Mouse (Mus musculus) limb, embryonic 11.5 days (tissue): ENCODE data around the gene D430042O09Rik. TPM values are rescaled to one million over a fixed set of nuclear protein-coding genes. Genes with fewer than 3 reads are reported as not detected.
A peak's percentile ranks its signal among the peaks of the same experiment; 100 is the strongest.

Experiments
- ATAC-seq: fragments of 200-750 bp; cut with Nextera tagmentation; 2 replicates; pipeline ENCODE4 v1.8.0; 2017; ENCODE audit warnings: low read depth; ENCODE audit not compliant: insufficient number of reproducible peaks, low FRiP score, low TSS enrichment
- DNase-seq: peaks from one replicate; pipeline ENCODE4 v3.0.0-alpha.2; 2015; ENCODE audit warnings: low spot score
- H3K27ac ChIP-seq: fragments of 300-500 bp; sonication (generic); replicated peaks from 2 replicates; pipeline ENCODE4 v1.5.1; 2014; ENCODE audit warnings: low read depth, mild to moderate bottlenecking, low read length
- H3K27me3 ChIP-seq: fragments of 300-500 bp; sonication (generic); 2 replicates; pipeline ENCODE4 v1.6.1; 2014; ENCODE audit warnings: mild to moderate bottlenecking, low read length, mixed read lengths; ENCODE audit not compliant: control insufficient read depth, insufficient read depth
- H3K36me3 ChIP-seq: fragments of 300-500 bp; sonication (generic); 2 replicates; pipeline ENCODE4 v1.6.1; 2014; ENCODE audit warnings: mild to moderate bottlenecking, low read length, moderate library complexity, mixed read lengths; ENCODE audit not compliant: control insufficient read depth, insufficient read depth
- H3K4me1 ChIP-seq: fragments of 300-500 bp; sonication (generic); 2 replicates; pipeline ENCODE4 v1.6.1; 2014; ENCODE audit warnings: low read length, mixed read lengths; ENCODE audit not compliant: control insufficient read depth, insufficient read depth
- H3K4me2 ChIP-seq: fragments of 300-500 bp; sonication (generic); 2 replicates; pipeline ENCODE4 v1.6.1; 2014; ENCODE audit warnings: low read depth, mild to moderate bottlenecking, moderate library complexity; ENCODE audit not compliant: severe bottlenecking
- H3K4me3 ChIP-seq: fragments of 300-500 bp; sonication (generic); 2 replicates; pipeline ENCODE4 v1.5.1; 2014; ENCODE audit warnings: low read depth, low read length
- H3K9ac ChIP-seq: fragments of 300-500 bp; sonication (generic); 2 replicates; pipeline ENCODE4 v1.6.1; 2014; ENCODE audit warnings: mild to moderate bottlenecking, low read length
- H3K9me3 ChIP-seq: fragments of 300-500 bp; sonication (generic); 2 replicates; pipeline ENCODE4 v1.6.1; 2016; ENCODE audit warnings: low read length; ENCODE audit not compliant: control insufficient read depth
- WGBS: fragments of 180-500 bp; shearing (Covaris S2); extraction: QIAGEN DNeasy Blood & Tissue Kit; methylation state at CpG from one replicate; pipeline ENCODE4 v1.1.7; 2014; 5-methylcytosine and 5-hydroxymethylcytosine counted together
- polyA plus RNA-seq: library from polyadenylated mRNA; unstranded; fragments of >200 nt; fragmentation: Nextera tagmentation; extraction: Ambion mirVana; gene quantifications from 2 replicates; pipeline ENCODE4 v1.2.1, GENCODE M21; 2014

The D430042O09Rik gene
- 11.3 and 11.5 TPM in 2 replicates for polyA plus RNA-seq

GRCm38 (mm10) chr7:125707593-125708022 lies at the start of gene D430042O09Rik, which contains the start of gene Gtf3c1:
D430042O09Rik (plus strand) TSS chr7:125707888.
Gtf3c1 (minus strand) TSS chr7:125707780.
- H3K9me3 ChIP-seq, result no peaks in the 10 kb centered on the region
- H3K36me3 ChIP-seq, result peaks cover 11% of the 10 kb centered on the region
- no peaks in the 10 kb centered on the region for H3K27me3 ChIP-seq
- WGBS, result under 1% methylated on average over 45 of the region's 45 CpGs
- peaks cover 17% of the 10 kb centered on the region for H3K4me1 ChIP-seq
- ATAC-seq (peak; percentile 98), DNase-seq (peak; percentile 100)
- peak within 1 kb of the TSS; percentile 93 for H3K4me3 ChIP-seq
- peak within 1 kb of the TSS; percentile 92 for H3K9ac ChIP-seq
- H3K27ac ChIP-seq, result peak within 1 kb of the TSS; percentile 91
- H3K4me2 ChIP-seq, result peak within 1 kb of the TSS; percentile 76

DNA sequence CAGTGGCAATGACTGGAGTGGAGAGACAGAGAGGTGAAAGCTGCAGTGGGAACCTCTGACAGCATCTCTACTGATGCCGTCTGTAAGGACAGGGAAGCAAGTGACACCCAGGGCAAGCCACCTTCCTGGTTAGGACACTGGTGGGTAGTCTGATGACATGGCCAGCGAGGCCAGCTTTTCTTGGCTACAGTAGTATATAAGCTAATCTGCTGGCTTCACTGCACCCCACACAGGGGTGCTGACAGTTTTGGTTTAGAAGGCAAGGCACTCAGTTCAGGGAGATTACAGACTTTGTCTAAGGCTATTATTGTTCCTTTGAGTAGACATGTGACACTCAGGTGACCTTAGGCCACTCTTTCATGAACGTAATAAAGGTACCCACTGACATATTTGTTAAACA lies 44.0 kb upstream of the D430042O09Rik start:
- H3K4me1 ChIP-seq, result no peaks in the 10 kb centered on the region
- H3K27me3 ChIP-seq, result no peaks in the 10 kb centered on the region
- WGBS, result 91% methylated on average over 3 of the region's 3 CpGs
- H3K9ac ChIP-seq, result no peak overlapping the region
- no peak overlapping the region for H3K4me2 ChIP-seq
- H3K36me3 ChIP-seq, result peaks cover 37% of the 10 kb centered on the region
- ATAC-seq (no peak), DNase-seq (no peak)
- H3K9me3 ChIP-seq, result no peaks in the 10 kb centered on the region
- H3K27ac ChIP-seq, result no peak overlapping the region
- H3K4me3 ChIP-seq, result no peak overlapping the region

- WGBS, result 92% methylated on average over 6 of the region's 6 CpGs
- Histone ChIP-seq H3K36me3 (peaks cover 52% of the 10 kb centered on the region), H3K27ac (no peak overlapping the region), H3K27me3 (no peaks in the 10 kb centered on the region), H3K4me2 (no peak overlapping the region), H3K9ac (no peak overlapping the region), H3K9me3 (no peaks in the 10 kb centered on the region), H3K4me3 (no peak overlapping the region), H3K4me1 (no peaks in the 10 kb centered on the region)
- DNase-seq, result no peak
- ATAC-seq, result no peak
These were observed 36.8 kb upstream of the D430042O09Rik start for GRCm38 (mm10) chr7:125670865-125671264.

GRCm38 (mm10) chr7:125671396-125671795 lies 36.3 kb upstream of the D430042O09Rik start:
- no peak overlapping the region for H3K9ac ChIP-seq
- H3K27me3 ChIP-seq, result no peaks in the 10 kb centered on the region
- H3K9me3 ChIP-seq, result no peaks in the 10 kb centered on the region
- DNase-seq (no peak), ATAC-seq (no peak)
- WGBS, result 89% methylated on average over 8 of the region's 8 CpGs
- peaks cover 52% of the 10 kb centered on the region for H3K36me3 ChIP-seq
- H3K4me1 ChIP-seq, result no peaks in the 10 kb centered on the region
- no peak overlapping the region for H3K4me2 ChIP-seq
- no peak overlapping the region for H3K4me3 ChIP-seq
- H3K27ac ChIP-seq, result no peak overlapping the region

DNA sequence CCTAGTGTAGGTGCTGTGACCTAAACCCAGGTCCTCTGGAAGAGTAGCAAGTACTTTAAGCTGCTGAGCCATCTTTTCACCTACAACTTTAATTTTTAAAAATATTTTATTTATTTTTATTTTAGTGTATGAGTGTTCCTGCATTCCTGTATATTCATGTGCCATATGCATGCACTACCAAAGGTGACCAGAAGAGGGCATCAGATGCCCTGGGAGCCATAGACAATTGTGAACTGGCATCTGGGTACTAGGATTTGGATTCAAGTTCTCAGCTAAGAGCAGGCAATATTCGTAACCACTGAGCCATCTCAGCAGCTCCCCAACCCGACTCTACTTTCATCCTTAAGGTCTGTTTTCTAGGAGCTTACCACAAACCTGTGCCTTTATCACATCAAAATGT lies 32.8 kb upstream of the D430042O09Rik start:
- DNase-seq (peak; percentile 76), ATAC-seq (no peak)
- Histone ChIP-seq H3K4me2 (no peak overlapping the region), H3K9ac (no peak overlapping the region), H3K36me3 (peaks cover 46% of the 10 kb centered on the region), H3K4me3 (no peak overlapping the region), H3K9me3 (no peaks in the 10 kb centered on the region), H3K27me3 (no peaks in the 10 kb centered on the region), H3K4me1 (no peaks in the 10 kb centered on the region), H3K27ac (no peak overlapping the region)
- WGBS, result 84% methylated on average over 2 of the region's 2 CpGs

DNA sequence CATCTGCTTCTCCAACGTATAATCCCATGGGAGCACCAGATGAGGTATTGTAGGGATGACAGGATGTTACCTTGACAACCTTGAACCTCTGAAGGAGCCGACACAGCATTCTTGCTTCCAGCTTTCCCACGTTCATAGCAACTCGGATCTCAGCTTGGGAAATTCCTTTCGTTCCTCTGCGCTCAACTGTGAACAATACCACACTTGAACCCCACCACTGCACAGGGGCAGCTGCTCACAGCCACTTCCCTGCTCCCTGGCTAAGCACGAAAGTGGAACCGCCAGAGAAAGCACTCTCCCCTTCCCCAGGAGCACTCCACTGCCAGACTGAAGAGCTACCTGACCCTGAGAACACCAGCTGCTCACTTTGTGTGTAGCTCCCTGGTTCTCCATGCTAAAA lies 28.9 kb upstream of the D430042O09Rik start:
- H3K4me2 ChIP-seq, result no peak overlapping the region

GRCm38 (mm10) chr7:125679936-125680335 lies 27.8 kb upstream of the D430042O09Rik start:
- peaks cover 40% of the 10 kb centered on the region for H3K36me3 ChIP-seq
- no peaks in the 10 kb centered on the region for H3K9me3 ChIP-seq
- no peak overlapping the region for H3K4me3 ChIP-seq
- no peaks in the 10 kb centered on the region for H3K4me1 ChIP-seq
- H3K4me2 ChIP-seq, result no peak overlapping the region
- WGBS, result 91% methylated on average over 9 of the region's 9 CpGs
- no peak overlapping the region for H3K9ac ChIP-seq
- ATAC-seq, result no peak
- no peak overlapping the region for H3K27ac ChIP-seq
- no peak for DNase-seq
- H3K27me3 ChIP-seq, result no peaks in the 10 kb centered on the region

More for the DNA sequence above, 28.9 kb upstream of the D430042O09Rik start:
- Histone ChIP-seq H3K4me3 (no peak overlapping the region), H3K27ac (no peak overlapping the region), H3K9me3 (no peaks in the 10 kb centered on the region), H3K36me3 (peaks cover 45% of the 10 kb centered on the region), H3K27me3 (no peaks in the 10 kb centered on the region), H3K9ac (no peak overlapping the region), H3K4me1 (no peaks in the 10 kb centered on the region)
- ATAC-seq (no peak), DNase-seq (no peak)
- 90% methylated on average over 8 of the region's 8 CpGs for WGBS

- 82% methylated on average over 4 of the region's 4 CpGs for WGBS
- no peak overlapping the region for H3K27ac ChIP-seq
- H3K9ac ChIP-seq, result no peak overlapping the region
- DNase-seq, result no peak
- H3K27me3 ChIP-seq, result no peaks in the 10 kb centered on the region
- H3K4me2 ChIP-seq, result no peak overlapping the region
- H3K9me3 ChIP-seq, result no peaks in the 10 kb centered on the region
- peaks cover 35% of the 10 kb centered on the region; the same call in 1 of the 2 replicates for H3K36me3 ChIP-seq
- H3K4me1 ChIP-seq, result no peaks in the 10 kb centered on the region
- no peak for ATAC-seq
- no peak overlapping the region for H3K4me3 ChIP-seq
These were observed 17.2 kb upstream of the D430042O09Rik start for GRCm38 (mm10) chr7:125690516-125690915.

DNA sequence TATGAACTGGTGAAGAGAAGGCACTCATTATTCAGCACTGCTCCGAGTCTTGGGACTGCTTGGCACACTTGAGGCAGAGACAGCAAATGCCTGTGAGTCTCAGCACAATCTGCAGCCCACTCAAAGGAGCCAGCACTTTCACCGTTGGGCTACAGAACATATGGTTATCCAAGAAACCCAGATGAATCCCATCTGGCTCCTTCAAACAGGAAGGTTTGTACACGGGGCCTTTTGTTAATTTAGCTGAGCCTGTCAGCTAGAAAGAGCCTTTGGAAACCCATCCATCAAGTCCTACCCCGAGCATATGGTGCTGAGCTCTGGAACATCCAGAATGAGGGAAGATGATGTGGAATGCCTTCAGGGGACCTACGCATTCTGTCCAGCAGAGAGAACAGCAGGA lies 13.6 kb upstream of the D430042O09Rik start:
- H3K9me3 ChIP-seq, result peaks cover 2% of the 10 kb centered on the region; the same call in 1 of the 2 replicates
- no peak overlapping the region for H3K27ac ChIP-seq
- H3K27me3 ChIP-seq, result no peaks in the 10 kb centered on the region
- peaks cover 60% of the 10 kb centered on the region for H3K36me3 ChIP-seq
- ATAC-seq, result no peak
- no peak overlapping the region for H3K4me2 ChIP-seq
- H3K4me3 ChIP-seq, result no peak overlapping the region
- 57% methylated on average over 5 of the region's 5 CpGs for WGBS
- no peak for DNase-seq
- no peaks in the 10 kb centered on the region for H3K4me1 ChIP-seq
- no peak overlapping the region for H3K9ac ChIP-seq
